Mouse (Mus musculus): Measurements from ENCODE around the gene Ddit4. TPM values are rescaled to one million over a fixed set of nuclear protein-coding genes. Genes with fewer than 3 reads are reported as not detected.

The Ddit4 gene
- polyA plus RNA-seq, 1 experiment from 2014 or later = 31.8 TPM

- Histone ChIP-seq H3K27ac (replicated peaks) (peak overlapping the region; percentile 73), H3K36me3 (no peaks in the 10 kb centered on the region), H3K4me3 (peak overlapping the region; percentile 35), H3K4me1 (peaks cover 17% of the 10 kb centered on the region), H3K27me3 (ENCODE audit: low read depth, poor library complexity, severe bottlenecking) (peaks cover 13% of the 10 kb centered on the region), H3K9me3 (replicated peaks) (no peaks in the 10 kb centered on the region)
- 49% methylated on average over 21 of the region's 21 CpGs for WGBS
- DNase-seq (ENCODE audit: low spot score) = no peak
Measured at GRCm38 (mm10) chr10:59942281-59942846, 9.3 kb downstream of the Ddit4 start.

- no peaks in the 10 kb centered on the region for H3K36me3 ChIP-seq
- no peak for DNase-seq (ENCODE audit: low spot score)
- H3K9me3 ChIP-seq (replicated peaks) = no peaks in the 10 kb centered on the region
- WGBS = 68% methylated on average over 1 of the region's 1 CpGs
- H3K27ac ChIP-seq (replicated peaks) = no peak overlapping the region
- no peak overlapping the region for H3K4me3 ChIP-seq
- peaks cover 13% of the 10 kb centered on the region for H3K27me3 ChIP-seq (ENCODE audit: low read depth, poor library complexity, severe bottlenecking)
- H3K4me1 ChIP-seq = peaks cover 30% of the 10 kb centered on the region
Measured at GRCm38 (mm10) chr10:59939081-59939480, 12.6 kb downstream of the Ddit4 start.

- 84% methylated on average over 5 of the region's 5 CpGs for WGBS
Measured at GRCm38 (mm10) chr10:59938662-59939061, 13.0 kb downstream of the Ddit4 start.

GRCm38 (mm10) chr10:59936058-59936856, 15.4 kb downstream of the Ddit4 start:
- no peak overlapping the region for H3K4me3 ChIP-seq
- H3K4me1 ChIP-seq = peaks cover 14% of the 10 kb centered on the region
- DNase-seq (ENCODE audit: low spot score) = peak; percentile 49
- H3K27ac ChIP-seq (replicated peaks) = peak overlapping the region; percentile 81
- no peaks in the 10 kb centered on the region for H3K36me3 ChIP-seq
- H3K9me3 ChIP-seq (replicated peaks) = no peaks in the 10 kb centered on the region
- H3K27me3 ChIP-seq (ENCODE audit: low read depth, poor library complexity, severe bottlenecking) = no peaks in the 10 kb centered on the region
- 45% methylated on average over 8 of the region's 8 CpGs for WGBS

More at GRCm38 (mm10) chr10:59938662-59939061, 13.0 kb downstream of the Ddit4 start:
- no peak overlapping the region for H3K4me3 ChIP-seq
- no peaks in the 10 kb centered on the region for H3K9me3 ChIP-seq (replicated peaks)
- DNase-seq (ENCODE audit: low spot score) = no peak
- peaks cover 10% of the 10 kb centered on the region for H3K27me3 ChIP-seq (ENCODE audit: low read depth, poor library complexity, severe bottlenecking)
- no peaks in the 10 kb centered on the region for H3K36me3 ChIP-seq
- H3K4me1 ChIP-seq = peaks cover 30% of the 10 kb centered on the region
- H3K27ac ChIP-seq (replicated peaks) = no peak overlapping the region

- Histone ChIP-seq H3K27me3 (ENCODE audit: low read depth, poor library complexity, severe bottlenecking) (no peaks in the 10 kb centered on the region), H3K27ac (replicated peaks) (0 out of 2 replicates have a peak overlapping the region, but pooled peaks have one; percentile 7), H3K4me1 (peaks cover 21% of the 10 kb centered on the region), H3K4me3 (no peak overlapping the region), H3K9me3 (replicated peaks) (no peaks in the 10 kb centered on the region), H3K36me3 (no peaks in the 10 kb centered on the region)
- WGBS = 46% methylated on average over 3 of the region's 3 CpGs
- no peak for DNase-seq (ENCODE audit: low spot score)
Measured at GRCm38 (mm10) chr10:59934039-59934438, 17.6 kb downstream of the Ddit4 start.

GRCm38 (mm10) chr10:59932521-59932920, 19.1 kb downstream of the Ddit4 start:
- H3K36me3 ChIP-seq = no peaks in the 10 kb centered on the region
- 85% methylated on average over 6 of the region's 6 CpGs for WGBS

GRCm38 (mm10) chr10:59930996-59931395, 20.6 kb downstream of the Ddit4 start:
- Histone ChIP-seq H3K27me3 (ENCODE audit: low read depth, poor library complexity, severe bottlenecking) (no peaks in the 10 kb centered on the region), H3K9me3 (replicated peaks) (no peaks in the 10 kb centered on the region), H3K4me3 (no peak overlapping the region), H3K36me3 (no peaks in the 10 kb centered on the region), H3K27ac (replicated peaks) (0 out of 2 replicates have a peak overlapping the region, but pooled peaks have one; percentile 28), H3K4me1 (peaks cover 15% of the 10 kb centered on the region)
- no peak for DNase-seq (ENCODE audit: low spot score)
- WGBS = 31% methylated on average over 10 of the region's 10 CpGs

More at GRCm38 (mm10) chr10:59932521-59932920, 19.1 kb downstream of the Ddit4 start:
- no peaks in the 10 kb centered on the region for H3K9me3 ChIP-seq (replicated peaks)
- H3K27me3 ChIP-seq (ENCODE audit: low read depth, poor library complexity, severe bottlenecking) = no peaks in the 10 kb centered on the region
- H3K27ac ChIP-seq (replicated peaks) = no peak overlapping the region
- no peak for DNase-seq (ENCODE audit: low spot score)
- H3K4me1 ChIP-seq = peaks cover 21% of the 10 kb centered on the region
- H3K4me3 ChIP-seq = no peak overlapping the region

GRCm38 (mm10) chr10:59929205-59929604, 22.4 kb downstream of the Ddit4 start:
- no peak overlapping the region for H3K27ac ChIP-seq (replicated peaks)
- H3K27me3 ChIP-seq (ENCODE audit: low read depth, poor library complexity, severe bottlenecking) = no peaks in the 10 kb centered on the region
- no peaks in the 10 kb centered on the region for H3K9me3 ChIP-seq (replicated peaks)
- DNase-seq (ENCODE audit: low spot score) = no peak
- H3K4me3 ChIP-seq = no peak overlapping the region
- peaks cover 14% of the 10 kb centered on the region for H3K4me1 ChIP-seq
- 90% methylated on average over 7 of the region's 7 CpGs for WGBS
- H3K36me3 ChIP-seq = no peaks in the 10 kb centered on the region

- H3K4me1 ChIP-seq = peaks cover 36% of the 10 kb centered on the region
- H3K4me3 ChIP-seq = no peak overlapping the region
- 0 out of 2 replicates have a peak overlapping the region, but pooled peaks have one; percentile 13 for H3K27ac ChIP-seq (replicated peaks)
- H3K9me3 ChIP-seq (replicated peaks) = no peaks in the 10 kb centered on the region
- WGBS = 31% methylated on average over 3 of the region's 3 CpGs
- no peaks in the 10 kb centered on the region for H3K36me3 ChIP-seq
- no peak for DNase-seq (ENCODE audit: low spot score)
- peaks cover 20% of the 10 kb centered on the region for H3K27me3 ChIP-seq (ENCODE audit: low read depth, poor library complexity, severe bottlenecking)
Measured at GRCm38 (mm10) chr10:59924305-59924704, 27.3 kb downstream of the Ddit4 start.

GRCm38 (mm10) chr10:59923493-59923892, 28.1 kb downstream of the Ddit4 start:
- H3K4me3 ChIP-seq = no peak overlapping the region
- H3K9me3 ChIP-seq (replicated peaks) = no peaks in the 10 kb centered on the region
- no peak for DNase-seq (ENCODE audit: low spot score)
- no peaks in the 10 kb centered on the region for H3K36me3 ChIP-seq
- no peak overlapping the region for H3K27ac ChIP-seq (replicated peaks)
- WGBS = 78% methylated on average over 2 of the region's 2 CpGs
- H3K4me1 ChIP-seq = peaks cover 38% of the 10 kb centered on the region
- H3K27me3 ChIP-seq (ENCODE audit: low read depth, poor library complexity, severe bottlenecking) = peaks cover 20% of the 10 kb centered on the region

- Histone ChIP-seq H3K9me3 (replicated peaks) (no peaks in the 10 kb centered on the region), H3K27me3 (ENCODE audit: low read depth, poor library complexity, severe bottlenecking) (peaks cover 20% of the 10 kb centered on the region), H3K4me1 (peaks cover 51% of the 10 kb centered on the region), H3K4me3 (peak overlapping the region; percentile 52), H3K36me3 (no peaks in the 10 kb centered on the region), H3K27ac (replicated peaks) (peak overlapping the region; percentile 83)
- WGBS = 6% methylated on average over 33 of the region's 33 CpGs
- peak; percentile 67 for DNase-seq (ENCODE audit: low spot score)
Measured at GRCm38 (mm10) chr10:59920810-59921681, 30.6 kb downstream of the Ddit4 start.

GRCm38 (mm10) chr10:59920485-59920809, 31.2 kb downstream of the Ddit4 start:
- WGBS = 42% methylated on average over 7 of the region's 7 CpGs
- Histone ChIP-seq H3K9me3 (replicated peaks) (no peaks in the 10 kb centered on the region), H3K4me3 (peak overlapping the region; percentile 52), H3K4me1 (peaks cover 56% of the 10 kb centered on the region), H3K27ac (replicated peaks) (peak overlapping the region; percentile 83), H3K36me3 (no peaks in the 10 kb centered on the region), H3K27me3 (ENCODE audit: low read depth, poor library complexity, severe bottlenecking) (peaks cover 21% of the 10 kb centered on the region)
- DNase-seq (ENCODE audit: low spot score) = no peak
